Mouse (Mus musculus) lung, postnatal 25 days (tissue): ENCODE results near the gene Aplp1.
"Not testable (repeated sequence)": the region's sequence is repeated elsewhere in the genome, so short reads cannot be mapped to it uniquely, and the experiment has no call there.

Experiments
- DNase-seq: peaks from one replicate; pipeline ENCODE4 v3.0.0; 2022; ENCODE audit warnings: low spot score

Aplp1 gene

DNA sequence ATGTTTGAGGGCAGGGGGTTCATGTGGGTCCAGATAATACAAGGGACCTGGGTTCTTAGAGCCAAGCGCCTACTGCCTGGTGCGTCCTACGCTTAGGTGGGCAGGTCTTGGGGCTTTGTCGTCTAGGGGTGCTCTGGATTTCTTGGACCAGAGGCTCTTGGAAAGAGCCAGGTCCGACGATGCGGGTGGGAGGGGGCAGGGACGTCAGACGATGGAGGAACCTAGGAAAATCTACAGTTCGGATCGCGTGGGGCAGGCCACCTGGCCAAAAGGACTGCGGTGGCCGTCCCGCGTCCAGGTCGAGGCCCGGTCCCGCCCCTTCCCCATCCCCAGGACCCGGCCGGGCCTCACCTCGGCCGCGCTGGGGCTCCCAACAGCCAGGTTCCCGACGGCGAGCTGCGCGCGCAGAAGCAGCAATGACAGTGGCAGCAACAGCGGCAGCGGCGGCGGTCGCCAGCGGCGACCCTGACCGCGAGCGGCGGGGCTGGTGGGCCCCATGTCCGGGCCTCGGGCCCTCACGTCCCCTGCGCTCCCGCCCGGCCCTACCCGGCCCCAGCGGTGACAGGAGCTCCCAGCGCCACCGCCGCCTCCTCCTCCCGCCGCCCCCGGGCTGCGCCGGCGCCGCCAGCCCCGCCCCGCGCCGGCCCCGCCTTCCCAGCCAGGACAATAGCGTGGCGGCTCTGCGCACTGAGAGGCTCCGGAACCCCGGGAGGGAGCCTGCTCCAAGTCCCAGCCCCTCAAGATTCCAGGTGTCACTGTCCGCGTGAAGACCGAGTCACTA, at the start of gene Aplp1:
TSS of gene Aplp1 (minus strand) at position 565 of the 781 bp plus-strand sequence.
- peak; percentile 25 for DNase-seq

DNA sequence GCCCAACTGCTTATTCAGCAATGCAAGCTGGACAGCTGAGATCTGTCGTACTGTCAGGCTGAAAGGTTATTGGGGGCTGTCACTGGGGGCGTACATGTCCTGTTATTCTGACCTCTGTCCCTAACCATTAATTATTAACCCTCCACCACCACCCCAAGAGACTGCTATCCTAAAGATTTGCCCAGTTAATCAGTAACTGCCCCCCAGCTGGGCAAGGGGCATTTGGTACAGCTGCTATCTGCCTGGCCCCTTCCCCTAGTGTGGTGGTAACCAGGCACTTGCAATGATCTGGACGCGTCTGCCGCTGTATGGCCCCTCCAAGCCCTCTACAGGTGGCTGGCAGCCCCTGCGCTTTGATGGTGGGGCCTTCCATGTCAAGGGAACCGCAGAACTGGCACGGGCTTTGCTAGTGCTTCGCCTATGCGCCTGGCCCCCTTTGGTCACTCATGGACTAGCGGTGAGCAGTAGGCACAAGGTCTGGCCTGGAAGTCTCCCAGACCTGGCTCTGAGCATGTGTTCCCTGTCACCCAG, 48.1 kb upstream of the Aplp1 start, which contains the start of gene Prodh2:
TSS of gene Prodh2 (plus strand) at position 222 of the 531 bp plus-strand sequence.
- DNase-seq: no peak

DNA sequence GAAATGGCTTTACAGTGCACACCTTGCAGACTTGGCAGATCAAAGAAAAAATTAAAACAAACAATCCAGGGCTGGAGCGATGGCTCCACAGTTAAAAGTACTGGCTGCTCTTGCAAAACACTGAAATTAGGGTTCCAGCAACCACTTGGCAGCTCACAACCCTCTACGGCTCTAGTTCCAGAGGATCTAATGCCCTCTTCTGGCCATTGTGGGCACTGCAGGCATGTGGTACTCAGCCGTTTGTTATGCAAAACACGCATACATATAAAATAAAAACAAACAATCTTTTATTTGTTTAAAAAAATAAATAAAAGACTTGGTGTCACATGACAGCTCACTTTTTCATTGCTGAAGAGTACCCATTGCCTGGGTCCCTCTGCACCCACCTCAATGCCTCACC, 47.4 kb upstream of the Aplp1 start:
- DNase-seq: peak; percentile 69

DNA sequence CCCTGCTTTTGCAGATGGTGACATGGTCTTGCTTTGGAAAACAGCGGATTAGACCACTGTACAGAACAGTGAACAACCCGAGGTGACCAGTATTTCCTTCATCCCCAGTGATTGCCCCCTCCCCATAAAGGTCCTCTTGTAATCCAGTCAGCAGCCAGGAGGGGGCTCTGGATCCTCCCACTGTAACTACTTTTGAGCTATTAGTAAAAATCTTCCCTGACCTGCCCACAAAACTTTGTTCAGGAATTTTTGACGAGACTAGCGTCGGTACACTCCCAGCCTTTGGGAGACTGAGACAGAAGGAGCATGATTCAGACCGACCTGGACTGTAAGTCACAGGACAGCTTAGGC, 45.6 kb upstream of the Aplp1 start:
- DNase-seq: no peak

DNA sequence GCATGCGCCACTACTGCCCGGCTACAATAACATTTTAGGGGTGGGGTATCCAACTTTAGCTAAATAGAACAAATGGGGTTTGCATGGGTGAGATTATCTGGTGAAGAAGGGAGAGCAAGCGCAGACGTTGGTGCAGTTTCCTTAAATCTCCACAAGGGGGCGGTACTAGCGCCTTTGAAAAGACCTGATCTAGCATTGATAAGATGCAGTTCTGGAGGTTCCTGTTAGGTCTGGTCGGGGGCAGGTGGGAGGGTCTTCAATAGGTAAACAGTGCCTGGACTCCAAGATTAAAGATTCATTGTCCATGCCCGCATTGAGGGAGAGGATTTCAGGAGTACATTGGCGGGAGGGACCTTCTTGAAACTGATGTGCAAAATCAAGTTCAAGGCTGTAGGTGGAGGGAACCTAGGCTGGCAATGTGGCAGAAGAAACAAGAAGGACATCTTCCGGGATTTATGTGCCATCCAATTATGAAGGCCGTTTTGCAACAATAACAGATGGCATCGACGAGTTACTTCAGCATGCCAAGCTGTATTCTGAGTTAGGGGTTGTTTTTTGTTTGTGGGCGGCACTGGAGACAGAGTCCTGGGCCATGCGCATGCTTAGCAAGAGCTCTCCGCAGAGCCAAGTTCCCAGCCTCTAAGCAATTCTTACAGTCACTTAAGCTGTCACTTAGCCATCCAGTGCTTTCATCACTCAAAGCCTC, 45.1 kb upstream of the Aplp1 start:
- DNase-seq: peak; percentile 23

DNA sequence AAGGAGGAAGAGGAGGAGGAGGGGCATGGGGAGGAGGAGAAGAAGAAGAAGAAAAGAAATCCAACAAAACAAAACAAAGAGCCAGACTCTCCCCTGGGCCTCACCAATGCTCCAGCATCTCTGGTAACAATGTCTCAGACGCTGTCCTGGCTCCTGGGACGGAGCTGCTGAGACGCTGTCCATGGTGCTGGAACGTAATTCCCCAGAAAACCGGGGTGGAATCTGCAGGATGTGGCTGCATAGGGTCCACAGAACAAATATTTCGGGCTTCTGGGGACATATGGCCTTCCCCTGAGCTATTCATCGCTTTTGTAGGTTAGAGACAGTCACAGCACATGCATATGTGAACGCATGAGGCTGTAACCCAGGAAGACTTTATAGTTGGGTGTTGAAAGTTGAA, 38.9 kb upstream of the Aplp1 start:
- DNase-seq: no peak

DNA sequence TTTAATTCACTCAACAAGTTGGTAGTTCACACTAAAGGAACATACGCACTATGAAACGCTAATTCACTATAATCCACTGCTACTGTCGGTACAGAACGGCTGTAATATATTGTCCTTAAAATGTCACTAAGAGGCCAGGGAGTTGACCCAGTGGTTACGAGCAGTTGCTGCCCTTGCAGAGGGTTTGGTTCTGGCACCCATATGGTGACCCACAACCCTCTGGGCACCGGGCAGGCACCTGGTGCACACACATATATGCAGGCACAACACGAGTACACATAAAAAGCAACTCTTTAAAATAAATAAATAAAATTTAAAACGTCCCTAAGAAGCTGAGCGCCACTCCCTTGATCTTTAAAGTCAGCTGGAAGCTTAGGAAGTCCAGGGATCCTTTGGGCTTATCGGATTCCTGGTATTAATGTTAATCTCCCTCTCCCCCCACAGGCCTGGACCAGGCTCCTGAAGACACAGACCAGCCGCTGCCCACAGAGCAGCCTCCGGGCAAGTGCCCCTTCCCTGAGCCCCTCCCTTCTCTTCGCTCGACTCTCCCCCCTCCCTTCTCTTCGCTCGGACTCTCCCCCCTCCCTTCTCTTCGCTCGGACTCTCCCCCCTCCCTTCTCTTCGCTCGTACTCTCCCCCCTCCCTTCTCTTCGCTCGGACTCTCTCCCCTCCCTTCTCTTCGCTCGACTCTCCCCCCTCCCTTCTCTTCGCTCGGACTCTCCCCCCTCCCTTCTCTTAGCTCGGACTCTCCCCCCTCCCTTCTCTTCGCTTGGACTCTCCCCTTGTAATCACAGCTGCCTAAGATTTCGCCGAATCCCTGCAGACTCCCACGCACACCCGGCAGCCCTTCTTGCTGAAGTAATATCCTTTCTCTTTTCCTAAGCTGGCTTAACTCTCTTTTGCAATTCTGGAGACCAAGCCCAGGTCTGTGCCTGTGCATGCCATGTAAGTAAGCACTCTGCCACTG, 32.4 kb upstream of the Aplp1 start:
- DNase-seq: no peak

DNA sequence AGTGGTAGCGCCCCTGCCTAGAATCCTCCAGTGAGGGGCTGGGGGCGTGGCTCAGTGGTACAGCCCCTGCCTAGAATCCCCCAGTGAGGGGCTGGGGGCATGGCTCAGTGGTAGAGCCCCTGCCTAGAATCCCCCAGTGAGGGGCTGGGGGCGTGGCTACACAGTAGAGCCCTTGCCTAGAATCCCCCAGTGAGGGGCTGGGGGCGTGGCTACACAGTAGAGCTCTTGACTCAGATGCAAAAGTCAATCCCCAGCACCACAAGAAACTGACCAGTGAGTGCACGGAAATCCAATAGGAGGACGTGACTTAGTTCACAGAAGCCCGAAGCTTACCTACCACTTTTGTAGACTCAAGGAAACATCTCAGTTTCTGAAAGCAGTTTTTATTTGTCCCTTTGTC, 30.8 kb upstream of the Aplp1 start:
- not testable (repeated sequence) for DNase-seq

DNA sequence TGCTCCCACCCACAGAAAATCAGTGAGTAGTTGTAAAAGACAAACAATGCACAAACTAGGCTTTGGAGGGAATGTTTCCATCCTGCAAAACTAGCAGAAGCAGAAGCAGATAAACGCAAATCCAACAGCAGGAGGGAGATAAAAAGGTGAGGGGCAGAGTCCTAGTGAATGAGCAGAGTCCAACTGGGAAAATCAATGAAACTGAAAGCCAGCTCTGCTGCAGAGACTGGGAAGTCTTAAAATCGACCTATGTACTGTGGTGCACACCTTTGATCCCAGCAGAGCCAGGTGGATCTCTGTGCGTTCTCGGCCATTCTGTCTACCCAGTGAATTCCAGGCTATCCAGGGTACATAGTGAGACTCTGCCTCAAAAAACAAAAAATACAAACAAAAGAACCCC, 29.7 kb upstream of the Aplp1 start:
- no peak for DNase-seq

DNA sequence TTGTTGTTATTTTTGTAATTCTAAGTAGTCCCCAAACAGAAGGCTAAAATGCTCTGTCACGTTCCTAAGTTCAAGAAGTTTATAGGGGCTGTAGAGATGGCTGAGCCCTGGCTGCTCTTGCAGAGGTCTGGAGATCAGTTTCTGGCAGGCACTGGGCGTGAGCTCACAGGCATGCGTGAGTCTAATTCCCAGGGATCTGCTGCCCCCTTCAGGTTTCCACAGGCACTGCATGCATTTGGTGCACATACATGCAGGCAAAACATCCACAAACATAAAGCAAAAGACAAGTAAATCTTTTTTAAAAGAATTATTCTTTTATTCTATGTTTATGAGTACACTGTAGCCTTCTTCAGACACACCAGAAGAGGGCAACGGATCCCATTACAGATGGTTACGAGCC, 27.1 kb upstream of the Aplp1 start:
- DNase-seq: peak; percentile 16

DNA sequence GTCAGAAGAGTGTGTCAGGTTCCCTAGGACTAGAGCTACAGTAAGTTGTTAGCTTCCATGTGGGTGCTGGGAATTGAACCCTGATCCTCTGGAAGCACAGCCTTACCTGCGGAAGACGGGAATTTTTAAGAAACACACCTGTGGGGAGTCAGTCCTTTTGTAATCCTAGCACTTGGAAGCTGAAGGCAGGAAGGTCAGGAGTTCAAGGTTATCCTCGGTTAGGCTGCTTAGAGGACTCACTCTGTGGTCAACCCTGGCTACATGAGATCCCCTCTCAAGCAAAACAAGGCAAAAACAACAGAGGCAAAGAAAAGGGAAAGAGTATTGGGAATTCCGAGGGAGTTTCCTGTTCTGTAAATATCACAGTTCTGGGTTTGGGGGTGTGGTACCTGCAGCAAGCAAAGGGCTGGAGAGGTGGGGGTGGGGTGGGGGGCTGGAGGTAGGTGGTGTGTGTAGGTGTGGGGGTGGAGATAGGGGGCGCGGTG, 19.5 kb upstream of the Aplp1 start:
- no peak for DNase-seq

DNA sequence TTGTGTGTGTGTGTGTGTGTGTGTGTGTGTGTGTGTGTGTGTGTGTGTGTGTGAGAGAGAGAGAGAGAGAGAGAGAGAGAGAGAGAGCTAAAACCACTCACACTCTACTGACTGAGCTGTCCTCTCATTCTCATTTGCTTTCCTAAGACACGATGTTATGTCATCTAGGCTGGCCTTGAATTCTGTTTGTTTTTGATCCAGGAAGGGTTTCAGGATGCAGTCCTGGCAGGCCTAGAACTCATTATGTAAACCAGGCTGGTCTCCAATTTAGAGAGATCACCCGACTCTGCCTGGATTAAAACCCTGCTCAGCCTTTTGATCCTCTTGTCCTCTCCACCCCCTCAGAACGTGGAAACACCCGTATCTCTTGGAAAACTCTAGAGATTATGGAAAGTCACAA, 18.7 kb upstream of the Aplp1 start:
- no peak for DNase-seq

DNA sequence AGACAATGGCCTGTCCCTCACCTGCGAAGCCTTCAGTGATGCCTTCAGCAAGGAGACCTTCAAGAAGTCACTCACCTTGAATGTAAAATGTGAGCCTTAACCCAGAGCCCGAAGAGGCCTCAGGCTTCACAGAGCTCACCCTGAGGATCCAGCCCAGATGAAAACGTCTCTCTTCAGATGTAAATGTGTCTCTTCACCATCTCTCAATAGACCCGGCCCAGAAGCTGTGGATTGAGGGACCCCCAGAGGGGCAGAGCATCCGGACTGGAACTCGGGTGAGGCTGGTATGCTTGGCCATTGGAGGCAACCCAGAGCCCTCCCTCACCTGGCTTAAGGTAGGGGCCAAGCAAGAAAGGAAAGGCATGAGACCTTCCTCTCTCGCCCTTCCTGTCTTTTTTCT, 18.2 kb upstream of the Aplp1 start:
- DNase-seq: no peak

DNA sequence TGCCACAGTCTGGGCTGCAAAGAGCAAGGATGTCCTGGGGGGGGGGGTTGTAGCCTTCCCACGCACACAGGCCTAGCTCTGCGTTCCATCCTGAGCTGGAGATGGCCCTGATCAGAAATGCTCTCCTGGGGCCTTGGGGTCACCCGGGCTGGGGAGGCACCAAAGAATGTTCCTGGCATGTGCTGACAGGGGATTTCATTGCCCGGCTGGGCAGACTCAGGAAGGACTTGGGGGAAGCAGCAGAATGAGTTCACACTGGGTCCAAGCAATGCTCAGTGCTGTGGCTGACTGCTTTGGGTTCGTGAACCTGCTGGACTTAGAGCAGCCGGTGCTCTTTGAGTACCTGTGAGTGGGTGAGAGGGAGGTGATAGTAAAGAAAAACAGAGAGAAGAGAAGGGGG, 14.1 kb upstream of the Aplp1 start:
- no peak for DNase-seq

DNA sequence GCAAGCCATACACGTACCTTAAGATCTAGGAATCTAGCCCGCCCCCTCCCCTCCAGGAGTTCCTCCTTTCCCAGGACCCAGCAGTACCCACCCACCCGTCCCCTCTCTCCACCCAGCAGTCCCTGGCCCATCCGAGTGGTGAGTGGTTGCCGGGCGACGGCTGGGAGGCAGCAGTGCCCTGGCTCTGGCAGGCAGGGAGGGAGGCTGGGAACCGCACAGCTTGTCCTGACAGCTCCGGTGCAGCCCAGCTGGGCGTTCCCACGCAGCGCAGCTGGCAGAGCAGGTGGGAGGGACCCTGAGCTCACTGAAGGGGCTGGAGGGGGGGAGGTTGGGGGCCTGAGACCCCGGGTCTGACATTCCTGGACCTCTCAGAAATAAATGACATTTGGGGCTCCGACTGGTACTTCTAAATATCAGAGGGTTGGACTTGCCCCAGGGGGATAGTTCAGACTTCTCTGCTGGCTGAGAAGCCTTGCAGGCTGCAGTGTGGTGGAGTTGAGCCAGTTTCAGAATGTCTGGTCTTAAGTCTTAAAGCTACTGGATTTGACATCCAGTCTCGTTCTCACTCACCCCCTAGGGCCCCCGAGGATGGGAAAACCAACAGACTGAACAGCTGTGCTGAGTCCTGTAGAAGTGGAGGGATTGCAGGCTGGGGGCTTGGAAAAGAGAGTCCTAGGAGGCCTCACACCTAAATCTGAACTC, 12.4 kb upstream of the Aplp1 start, which contains the start of the genes Kirrel2 and Nphs1:
TSS of gene Kirrel2 (minus strand) at position 62 of the 702 bp plus-strand sequence.
TSS of gene Nphs1 (plus strand) at position 687 of the 702 bp plus-strand sequence.
- DNase-seq: no peak

DNA sequence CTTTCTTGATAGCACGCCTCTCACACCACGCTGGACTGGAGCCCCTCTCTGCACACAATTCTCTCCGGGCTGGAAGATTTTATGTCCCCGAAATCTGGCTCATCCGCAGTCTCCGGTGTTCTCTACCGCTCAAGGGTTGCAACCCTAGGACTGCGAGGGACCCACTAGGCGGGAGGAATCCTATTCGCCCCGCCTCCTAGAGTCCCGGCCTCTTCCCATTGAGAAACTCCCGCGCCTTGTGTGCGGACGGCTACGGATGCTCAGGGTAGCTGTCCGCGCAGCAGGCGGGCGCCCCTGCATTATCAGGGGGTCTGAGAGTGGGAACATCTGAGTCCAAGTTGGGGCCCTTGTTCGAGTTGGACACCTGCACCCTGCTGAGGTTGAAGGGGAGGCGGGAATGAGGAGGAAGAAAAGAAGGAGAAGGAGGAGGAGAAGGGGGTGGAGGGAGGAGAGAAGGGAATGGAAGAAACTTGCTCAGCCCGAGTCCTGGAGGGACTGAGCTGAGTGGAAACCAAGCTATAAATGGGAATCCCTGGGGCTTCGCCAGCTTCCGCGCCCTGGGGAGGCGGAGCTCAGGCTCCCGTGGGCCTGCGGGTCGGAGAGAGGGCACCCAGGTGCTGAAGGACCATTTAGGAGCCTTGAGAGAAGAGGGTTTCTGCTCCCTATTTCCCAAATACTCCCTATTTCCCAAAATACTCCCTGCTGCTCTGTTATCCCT, 11.7 kb upstream of the Aplp1 start:
- DNase-seq: no peak

DNA sequence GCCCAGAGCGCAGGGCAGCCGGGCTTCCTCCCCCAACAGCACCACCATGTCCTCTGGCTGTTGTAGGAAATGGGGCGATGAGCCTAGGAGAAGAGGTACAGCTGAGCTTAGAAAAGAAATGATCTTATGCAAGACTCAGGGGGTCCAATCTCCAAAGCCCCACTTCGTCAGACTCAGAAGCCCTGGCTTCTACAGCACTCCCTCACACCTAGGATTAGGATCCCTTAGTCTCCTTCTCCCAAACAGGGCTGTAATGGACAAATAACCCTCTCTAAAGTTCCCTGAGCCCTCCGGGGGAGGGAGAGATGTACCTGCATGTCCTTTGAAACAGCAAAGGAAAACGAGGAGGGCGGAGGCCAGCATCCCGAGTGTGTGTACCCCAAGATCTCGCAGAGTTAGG, 11.2 kb upstream of the Aplp1 start:
- DNase-seq: no peak

DNA sequence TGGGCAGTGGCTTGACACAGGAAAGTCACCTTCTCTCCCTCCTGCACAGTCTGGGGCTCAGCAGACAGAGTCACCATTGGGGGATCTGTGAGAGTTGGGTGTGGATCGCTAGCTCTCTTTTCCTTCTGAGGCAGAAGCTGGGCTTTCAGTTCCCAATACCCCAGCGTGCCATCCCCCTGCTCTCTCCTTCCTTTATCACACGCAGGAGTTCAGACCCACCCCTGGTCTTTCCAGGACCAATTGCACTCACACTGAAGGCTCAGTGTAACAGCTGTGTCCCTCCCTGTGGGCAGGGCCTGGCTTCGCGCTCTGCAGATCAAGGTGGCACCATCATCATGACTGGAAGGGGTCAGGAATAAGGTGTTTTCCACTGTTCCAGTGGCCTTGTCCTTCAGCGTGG, 8.9 kb upstream of the Aplp1 start:
- no peak for DNase-seq

DNA sequence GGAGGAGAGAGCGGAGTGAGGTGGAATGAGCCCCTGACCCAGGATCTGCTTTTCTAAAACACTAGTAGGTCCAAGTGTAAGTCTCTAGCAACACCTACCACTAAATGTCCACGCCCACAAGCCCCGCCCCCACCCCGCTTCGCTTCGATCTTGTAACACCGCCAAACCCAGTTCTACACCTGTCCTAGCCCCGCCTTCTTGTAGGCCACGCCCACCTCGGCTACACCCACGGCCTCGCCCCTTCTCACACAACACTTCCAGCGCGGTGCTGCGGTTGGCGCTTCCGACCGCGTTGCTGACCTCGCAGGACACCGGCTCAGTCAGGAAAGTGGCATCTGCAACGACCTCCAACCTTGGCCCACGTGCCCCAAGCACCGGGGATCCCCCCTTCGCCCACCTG, 8.4 kb upstream of the Aplp1 start:
- peak; percentile 31 for DNase-seq

DNA sequence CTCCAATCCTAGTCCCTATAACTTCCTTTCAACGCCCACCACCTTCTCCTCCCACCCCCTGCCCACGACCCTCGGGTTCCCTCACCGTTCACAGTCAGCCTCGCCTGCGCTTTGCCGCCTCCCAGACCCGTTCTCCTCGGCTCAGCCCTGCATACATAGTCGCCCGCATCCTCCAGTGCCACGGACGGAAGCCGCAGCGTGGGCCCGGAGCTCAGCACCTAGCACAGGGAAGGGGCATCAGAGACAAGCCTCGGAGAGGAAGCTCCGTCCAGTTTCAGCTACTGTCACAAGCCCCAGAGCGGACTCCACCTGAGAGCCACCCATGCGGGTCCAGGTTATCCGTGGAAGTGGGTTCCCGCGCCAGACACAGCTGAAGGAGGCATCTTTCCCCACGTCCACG, 8.0 kb upstream of the Aplp1 start:
- DNase-seq: no peak

DNA sequence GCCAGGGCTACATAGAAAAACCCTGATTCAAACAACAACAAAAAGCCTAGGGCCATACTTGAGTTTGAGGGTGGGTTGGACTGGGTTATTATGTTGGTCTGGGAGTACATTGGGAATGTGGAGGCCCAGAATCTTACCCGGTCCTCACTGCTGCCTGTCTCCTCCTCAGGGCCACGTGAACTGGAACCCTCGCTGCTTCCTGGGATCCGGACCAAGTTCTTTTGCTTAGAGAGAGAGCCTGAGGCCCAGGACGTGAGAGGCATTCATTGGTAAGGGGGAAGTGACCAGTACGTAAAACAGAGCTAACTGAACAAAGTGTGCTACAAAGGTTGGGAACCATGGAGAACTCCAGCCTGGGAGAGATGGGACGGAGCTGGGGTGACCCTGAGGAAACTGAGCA, 4.9 kb upstream of the Aplp1 start:
- DNase-seq: no peak
